Comparison of ENCODE assay signal across 8 mouse cellular contexts in genomic region chr17:35379729-35380451, GRCm38 (mm10). TPM values are rescaled to one million over a fixed set of nuclear protein-coding genes. Genes with fewer than 3 reads are reported as not detected.
DNase-seq lines count a peak whose midpoint lies in the region; ATAC-seq and TF ChIP-seq lines count a peak whose summit lies in the region.

No protein-coding gene starts in this region.

- no peak overlapping the region for H3K27ac ChIP-seq in forebrain, embryonic 12.5 days
- H3K27ac ChIP-seq in hindbrain, embryonic 13.5 days, result no peak overlapping the region
- H3K27ac ChIP-seq in midbrain, embryonic 15.5 days, result no peak overlapping the region
- H3K27ac ChIP-seq in stomach, postnatal 0 days (replicated peaks), result no peak overlapping the region

- 0 out of 2 replicates have a peak, but pooled peaks cover 5% of the 10 kb centered on the region for H3K9me3 ChIP-seq in forebrain, embryonic 12.5 days
- no peaks in the 10 kb centered on the region for H3K9me3 ChIP-seq in hindbrain, embryonic 13.5 days
- no peaks in the 10 kb centered on the region for H3K9me3 ChIP-seq in midbrain, embryonic 15.5 days
- no peaks in the 10 kb centered on the region for H3K9me3 ChIP-seq in stomach, postnatal 0 days (ENCODE audit: control insufficient read depth, low read length)

- H3K4me1 ChIP-seq in forebrain, embryonic 12.5 days, result peaks cover 14% of the 10 kb centered on the region
- H3K4me1 ChIP-seq in hindbrain, embryonic 13.5 days (replicated peaks), result peaks cover 11% of the 10 kb centered on the region
- H3K4me1 ChIP-seq in midbrain, embryonic 15.5 days, result peaks cover 11% of the 10 kb centered on the region
- H3K4me1 ChIP-seq in stomach, postnatal 0 days (replicated peaks; ENCODE audit: control insufficient read depth, insufficient read depth), result no peaks in the 10 kb centered on the region

- TF ChIP-seq CTCF in stomach, postnatal 0 days (IDR thresholded peaks at IDR 0.05; ENCODE audit: low read depth), result no peak

- peaks cover 17% of the 10 kb centered on the region; the same call in 1 of the 2 replicates for H3K27me3 ChIP-seq in forebrain, embryonic 12.5 days
- H3K27me3 ChIP-seq in hindbrain, embryonic 13.5 days, result peaks cover 25% of the 10 kb centered on the region
- H3K27me3 ChIP-seq in midbrain, embryonic 15.5 days (replicated peaks), result peaks cover 14% of the 10 kb centered on the region; the same call in 1 of the 2 replicates
- H3K27me3 ChIP-seq in stomach, postnatal 0 days (ENCODE audit: control insufficient read depth, insufficient read depth, low read length), result no peaks in the 10 kb centered on the region

- peak overlapping the region; percentile 60 for H3K4me3 ChIP-seq in forebrain, embryonic 12.5 days (replicated peaks)
- peak overlapping the region; percentile 51 for H3K4me3 ChIP-seq in hindbrain, embryonic 13.5 days
- H3K4me3 ChIP-seq in midbrain, embryonic 15.5 days, result peak overlapping the region; percentile 47
- H3K4me3 ChIP-seq in stomach, postnatal 0 days (ENCODE audit: low read depth, low read length), result peak overlapping the region; percentile 70

- 2% methylated on average over 69 of the region's 70 CpGs for WGBS in forebrain, embryonic 12.5 days
- WGBS in hindbrain, embryonic 13.5 days, result under 1% methylated on average over 68 of the region's 70 CpGs
- 1% methylated on average over 69 of the region's 70 CpGs for WGBS in midbrain, embryonic 15.5 days
- 2% methylated on average over 67 of the region's 70 CpGs for WGBS in stomach, postnatal 0 days

- no peaks in the 10 kb centered on the region for H3K36me3 ChIP-seq in forebrain, embryonic 12.5 days (replicated peaks)
- no peaks in the 10 kb centered on the region for H3K36me3 ChIP-seq in hindbrain, embryonic 13.5 days
- no peaks in the 10 kb centered on the region for H3K36me3 ChIP-seq in midbrain, embryonic 15.5 days (replicated peaks)
- H3K36me3 ChIP-seq in stomach, postnatal 0 days (ENCODE audit: control insufficient read depth, insufficient read depth, low read length), result no peaks in the 10 kb centered on the region

- peak overlapping the region; percentile 96 for H3K4me2 ChIP-seq in forebrain, embryonic 12.5 days
- H3K4me2 ChIP-seq in hindbrain, embryonic 13.5 days, result peak overlapping the region; percentile 87
- H3K4me2 ChIP-seq in midbrain, embryonic 15.5 days, result peak overlapping the region; percentile 94
- peak overlapping the region; percentile 98 for H3K4me2 ChIP-seq in stomach, postnatal 0 days (replicated peaks; ENCODE audit: low read depth)

- no peak for TF ChIP-seq EP300 in stomach, postnatal 0 days (optimal IDR thresholded peaks at IDR 0.05)

- ATAC-seq in forebrain, embryonic 12.5 days (ENCODE audit: low FRiP score), result no peak; the same call in 1 of the 2 replicates
- ATAC-seq in hindbrain, embryonic 13.5 days (ENCODE audit: low FRiP score), result peak; percentile 49
- ATAC-seq in midbrain, embryonic 15.5 days (replicated peaks), result peak; percentile 37; the same call in 1 of the 2 replicates
- peak; percentile 74 for ATAC-seq in stomach, postnatal 0 days (ENCODE audit: low FRiP score, low TSS enrichment)

- peak overlapping the region; percentile 63 for H3K9ac ChIP-seq in forebrain, embryonic 12.5 days
- peak overlapping the region; percentile 67 for H3K9ac ChIP-seq in hindbrain, embryonic 13.5 days
- H3K9ac ChIP-seq in midbrain, embryonic 15.5 days, result peak overlapping the region; percentile 34; the same call in 1 of the 2 replicates
- peak overlapping the region; percentile 70 for H3K9ac ChIP-seq in stomach, postnatal 0 days (ENCODE audit: low read length)

- DNase-seq in CD8-positive naive resting alpha-beta T cell, adult 2 months (ENCODE audit: low read depth in 2 of 2, low spot score in 2 of 2), result peak; percentile 37 to 42
- DNase-seq in adrenal gland, adult 2 months, result peak; percentile 70
- DNase-seq in liver, result peak; percentile 56
- DNase-seq in stomach, postnatal 0 days (ENCODE audit: low spot score), result peak; percentile 70
- DNase-seq in layer of hippocampus, postnatal 36 days, result no peak

RNA-seq across cellular contexts. Expression of gene H2-Q4, which starts 0.5 kb away (rescaled TPM):
- total RNA-seq in adrenal gland, adult 2 months (2021), result 10 to 100 TPM; 21.1 to 28.8 TPM
- 183 and 203 TPM in 2 replicates for polyA plus RNA-seq in adrenal gland, adult 2 months (2012; rRNA removed)
- 1.3 and 1.6 TPM in 2 replicates for polyA plus RNA-seq in forebrain, embryonic 12.5 days (2016; fragmentation: Nextera tagmentation; extraction: Ambion mirVana)
- 1.0 and 1.2 TPM in 2 replicates for polyA plus RNA-seq in hindbrain, embryonic 13.5 days (2015; fragmentation: Nextera tagmentation; extraction: Ambion mirVana)
- polyA plus RNA-seq in midbrain, embryonic 15.5 days (2015; fragmentation: Nextera tagmentation; extraction: Ambion mirVana), result 0.88 and 1.3 TPM in 2 replicates
- polyA plus RNA-seq in stomach, postnatal 0 days (2015; fragmentation: Nextera tagmentation; extraction: Ambion mirVana), result 2.7 and 3.3 TPM in 2 replicates
- total RNA-seq in layer of hippocampus, postnatal 36 days (2021), result 1 to 10 TPM; 1.3 to 2.5 TPM

RNA-seq across cellular contexts. Expression of gene H2-Q2, which starts 37.8 kb away (rescaled TPM):
- total RNA-seq in adrenal gland, adult 2 months (2021), result 1 to 10 TPM in 1 of 2 experiments, under 1 TPM in 1; 0.61 to 2.5 TPM
- 0.27 TPM in 1 of 2 replicates, not detected in the other for polyA plus RNA-seq in adrenal gland, adult 2 months (2012; rRNA removed)
- not detected in 2 replicates for polyA plus RNA-seq in forebrain, embryonic 12.5 days (2016; fragmentation: Nextera tagmentation; extraction: Ambion mirVana)
- 0.68 and 1.0 TPM in 2 replicates for polyA plus RNA-seq in hindbrain, embryonic 13.5 days (2015; fragmentation: Nextera tagmentation; extraction: Ambion mirVana)
- 3.0 and 3.8 TPM in 2 replicates for polyA plus RNA-seq in midbrain, embryonic 15.5 days (2015; fragmentation: Nextera tagmentation; extraction: Ambion mirVana)
- 1.2 and 1.6 TPM in 2 replicates for polyA plus RNA-seq in stomach, postnatal 0 days (2015; fragmentation: Nextera tagmentation; extraction: Ambion mirVana)
- total RNA-seq in layer of hippocampus, postnatal 36 days (2021), result under 1 TPM in 1 of 2 experiments, not detected in 1; 0.37 TPM

RNA-seq across cellular contexts. Expression of gene H2-Q6, which starts 44.8 kb away (rescaled TPM):
- total RNA-seq in adrenal gland, adult 2 months (2021), result 1 to 10 TPM; 3.3 to 7.9 TPM
- polyA plus RNA-seq in adrenal gland, adult 2 months (2012; rRNA removed), result 23.0 and 24.7 TPM in 2 replicates
- 0.23 and 0.34 TPM in 2 replicates for polyA plus RNA-seq in forebrain, embryonic 12.5 days (2016; fragmentation: Nextera tagmentation; extraction: Ambion mirVana)
- 0.30 and 0.34 TPM in 2 replicates for polyA plus RNA-seq in hindbrain, embryonic 13.5 days (2015; fragmentation: Nextera tagmentation; extraction: Ambion mirVana)
- polyA plus RNA-seq in midbrain, embryonic 15.5 days (2015; fragmentation: Nextera tagmentation; extraction: Ambion mirVana), result 0.89 and 1.1 TPM in 2 replicates
- polyA plus RNA-seq in stomach, postnatal 0 days (2015; fragmentation: Nextera tagmentation; extraction: Ambion mirVana), result 0.22 and 0.35 TPM in 2 replicates
- not detected for total RNA-seq in layer of hippocampus, postnatal 36 days (2021)

RNA-seq across cellular contexts. Expression of gene H2-Q7, which starts 59.1 kb away (rescaled TPM):
- 1 to 10 TPM; 5.0 to 5.7 TPM for total RNA-seq in adrenal gland, adult 2 months (2021)
- polyA plus RNA-seq in adrenal gland, adult 2 months (2012; rRNA removed), result 59.2 and 61.8 TPM in 2 replicates
- polyA plus RNA-seq in forebrain, embryonic 12.5 days (2016; fragmentation: Nextera tagmentation; extraction: Ambion mirVana), result 5.1 and 5.6 TPM in 2 replicates
- 2.4 TPM in 2 replicates for polyA plus RNA-seq in hindbrain, embryonic 13.5 days (2015; fragmentation: Nextera tagmentation; extraction: Ambion mirVana)
- polyA plus RNA-seq in midbrain, embryonic 15.5 days (2015; fragmentation: Nextera tagmentation; extraction: Ambion mirVana), result 2.7 and 4.0 TPM in 2 replicates
- 0.96 and 1.2 TPM in 2 replicates for polyA plus RNA-seq in stomach, postnatal 0 days (2015; fragmentation: Nextera tagmentation; extraction: Ambion mirVana)
- total RNA-seq in layer of hippocampus, postnatal 36 days (2021), result under 1 TPM; 0.65 to 0.88 TPM

RNA-seq across cellular contexts. Expression of gene H2-Q1, which starts 59.7 kb away (rescaled TPM):
- total RNA-seq in adrenal gland, adult 2 months (2021), result 1 to 10 TPM in 1 of 2 experiments, under 1 TPM in 1; 0.98 to 3.6 TPM
- polyA plus RNA-seq in adrenal gland, adult 2 months (2012; rRNA removed), result 0.04 TPM in 1 of 2 replicates, not detected in the other
- not detected in 2 replicates for polyA plus RNA-seq in forebrain, embryonic 12.5 days (2016; fragmentation: Nextera tagmentation; extraction: Ambion mirVana)
- 0.14 and 0.30 TPM in 2 replicates for polyA plus RNA-seq in hindbrain, embryonic 13.5 days (2015; fragmentation: Nextera tagmentation; extraction: Ambion mirVana)
- 0.54 and 0.70 TPM in 2 replicates for polyA plus RNA-seq in midbrain, embryonic 15.5 days (2015; fragmentation: Nextera tagmentation; extraction: Ambion mirVana)
- not detected in 2 replicates for polyA plus RNA-seq in stomach, postnatal 0 days (2015; fragmentation: Nextera tagmentation; extraction: Ambion mirVana)
- under 1 TPM in 1 of 2 experiments, not detected in 1; 0.20 TPM for total RNA-seq in layer of hippocampus, postnatal 36 days (2021)

Comparison
In these comparisons a context has a peak if more than half of its experiments do, and no peak if none do; other contexts are left out.
1. DNase-seq: peak in CD8-positive naive resting alpha-beta T cell, adult 2 months (2 of 2), adrenal gland, adult 2 months (single experiment), liver (single experiment) and stomach, postnatal 0 days (single experiment); none in layer of hippocampus, postnatal 36 days (0 of 2).
2. RNA of gene H2-Q4, which starts 0.5 kb away (polyA plus RNA-seq): 183 to 203 TPM in adrenal gland, adult 2 months; 2.7 to 3.3 TPM in stomach, postnatal 0 days, 1.3 to 1.6 TPM in forebrain, embryonic 12.5 days, 1.0 to 1.2 TPM in hindbrain, embryonic 13.5 days and 0.88 to 1.3 TPM in midbrain, embryonic 15.5 days; every median in the first group is over 10 times any median in the second.
3. RNA of gene H2-Q6, which starts 44.8 kb away (polyA plus RNA-seq): 23.0 to 24.7 TPM in adrenal gland, adult 2 months; 0.89 to 1.1 TPM in midbrain, embryonic 15.5 days, 0.23 to 0.34 TPM in forebrain, embryonic 12.5 days, 0.30 to 0.34 TPM in hindbrain, embryonic 13.5 days and 0.22 to 0.35 TPM in stomach, postnatal 0 days; every median in the first group is over 10 times any median in the second.
4. Peak in every context shown above with its lines, with median percentiles within 50 percentile points of each other: H3K4me2 ChIP-seq, H3K4me3 ChIP-seq and H3K9ac ChIP-seq.